Mouse (Mus musculus) kidney, embryonic 15.5 days (tissue): ENCODE measurements around the gene Hpdl. TPM values are rescaled to one million over a fixed set of nuclear protein-coding genes. Genes with fewer than 3 reads are reported as not detected.

Experiments used
- ATAC-seq: fragments of 200-750 bp; cut with Nextera tagmentation; replicated peaks from 2 replicates; pipeline ENCODE4 v1.8.0; 2017; ENCODE audit warnings: moderate TSS enrichment; ENCODE audit not compliant: low FRiP score
- H3K27ac ChIP-seq: fragments of 300-500 bp; sonication (generic); 2 replicates; pipeline ENCODE4 v1.5.1; 2015; ENCODE audit warnings: mild to moderate bottlenecking, inconsistent platforms
- H3K27me3 ChIP-seq: fragments of 300-500 bp; sonication (generic); 2 replicates; pipeline ENCODE4 v1.6.1; 2015; ENCODE audit warnings: inconsistent platforms
- H3K36me3 ChIP-seq: fragments of 300-500 bp; sonication (generic); 2 replicates; pipeline ENCODE4 v1.6.1; 2015; ENCODE audit warnings: inconsistent platforms
- H3K4me1 ChIP-seq: fragments of 300-500 bp; sonication (generic); 2 replicates; pipeline ENCODE4 v1.6.1; 2015; ENCODE audit warnings: inconsistent platforms
- H3K4me2 ChIP-seq: fragments of 300-500 bp; sonication (generic); 2 replicates; pipeline ENCODE4 v1.6.1; 2015; ENCODE audit warnings: moderate library complexity, mild to moderate bottlenecking, inconsistent platforms
- H3K4me3 ChIP-seq: fragments of 300-500 bp; sonication (generic); replicated peaks from 2 replicates; pipeline ENCODE4 v1.5.1; 2015; ENCODE audit warnings: mild to moderate bottlenecking, inconsistent platforms
- H3K9ac ChIP-seq: fragments of 300-500 bp; sonication (generic); 2 replicates; pipeline ENCODE4 v1.6.1; 2015; ENCODE audit warnings: mild to moderate bottlenecking, inconsistent platforms
- H3K9me3 ChIP-seq: fragments of 300-500 bp; sonication (generic); replicated peaks from 2 replicates; pipeline ENCODE4 v1.6.1; 2016; ENCODE audit warnings: inconsistent platforms
- WGBS: fragments of 180-500 bp; shearing (Covaris S2); methylation state at CpG from one replicate; pipeline ENCODE4 v1.1.7; 2015; ENCODE audit warnings: mixed read lengths; 5-methylcytosine and 5-hydroxymethylcytosine counted together
- polyA plus RNA-seq: library from polyadenylated mRNA; unstranded; fragments of >200 nt; fragmentation: Nextera tagmentation; extraction: Ambion mirVana; gene quantifications from 2 replicates; pipeline ENCODE4 v1.2.1, GENCODE M21; 2015

The Hpdl gene
- polyA plus RNA-seq, 1 experiment from 2014 or later = 1.6 TPM

- Histone ChIP-seq H3K4me2 (no peak overlapping the region), H3K27me3 (no peaks in the 10 kb centered on the region), H3K27ac (no peak overlapping the region), H3K36me3 (no peaks in the 10 kb centered on the region), H3K4me1 (peaks cover 28% of the 10 kb centered on the region), H3K9me3 (no peaks in the 10 kb centered on the region), H3K4me3 (no peak overlapping the region), H3K9ac (no peak overlapping the region)
- ATAC-seq = no peak
- WGBS = under 1% methylated on average over 4 of the region's 4 CpGs
Observed at GRCm38 (mm10) chr4:116827819-116828218, 6.3 kb upstream of the Hpdl start.

GRCm38 (mm10) chr4:116824541-116825004, 3.1 kb upstream of the Hpdl start:
- H3K27me3 ChIP-seq = peaks cover 13% of the 10 kb centered on the region
- no peaks in the 10 kb centered on the region for H3K9me3 ChIP-seq
- peak; percentile 13; the same call in 1 of the 2 replicates for ATAC-seq
- WGBS = under 1% methylated on average over 29 of the region's 29 CpGs
- peak overlapping the region; percentile 54 for H3K4me3 ChIP-seq
- no peaks in the 10 kb centered on the region for H3K36me3 ChIP-seq
- H3K9ac ChIP-seq = peak overlapping the region; percentile 56
- peak overlapping the region; percentile 73 for H3K4me2 ChIP-seq
- H3K4me1 ChIP-seq = peaks cover 25% of the 10 kb centered on the region
- H3K27ac ChIP-seq = peak overlapping the region; percentile 85

- H3K9ac ChIP-seq = peak overlapping the region; percentile 51
- H3K4me1 ChIP-seq = peaks cover 24% of the 10 kb centered on the region
- H3K36me3 ChIP-seq = peaks cover 17% of the 10 kb centered on the region
- H3K4me3 ChIP-seq = peak overlapping the region; percentile 52
- H3K27me3 ChIP-seq = peaks cover 13% of the 10 kb centered on the region
- H3K27ac ChIP-seq = no peak overlapping the region
- H3K4me2 ChIP-seq = peak overlapping the region; percentile 97
- peak; percentile 79 for ATAC-seq
- under 1% methylated on average over 51 of the region's 51 CpGs for WGBS
- no peaks in the 10 kb centered on the region for H3K9me3 ChIP-seq
Observed at GRCm38 (mm10) chr4:116820902-116821693, 409 bp downstream of the Hpdl start.

GRCm38 (mm10) chr4:116819968-116820901, 1.3 kb downstream of the Hpdl start:
- peaks cover 25% of the 10 kb centered on the region for H3K36me3 ChIP-seq
- no peaks in the 10 kb centered on the region for H3K9me3 ChIP-seq
- H3K4me1 ChIP-seq = peaks cover 22% of the 10 kb centered on the region
- H3K27me3 ChIP-seq = peaks cover 13% of the 10 kb centered on the region
- ATAC-seq = 0 out of 2 replicates have a peak, but pooled peaks have one; percentile 7
- H3K4me3 ChIP-seq = peak overlapping the region; percentile 52
- WGBS = 24% methylated on average over 32 of the region's 32 CpGs
- peak overlapping the region; percentile 51 for H3K9ac ChIP-seq
- H3K27ac ChIP-seq = no peak overlapping the region
- H3K4me2 ChIP-seq = peak overlapping the region; percentile 97

- Histone ChIP-seq H3K4me3 (no peak overlapping the region), H3K36me3 (peaks cover 25% of the 10 kb centered on the region), H3K27me3 (peaks cover 13% of the 10 kb centered on the region), H3K27ac (no peak overlapping the region), H3K4me2 (no peak overlapping the region), H3K4me1 (peaks cover 10% of the 10 kb centered on the region), H3K9me3 (no peaks in the 10 kb centered on the region), H3K9ac (no peak overlapping the region)
- ATAC-seq = no peak
- 96% methylated on average over 6 of the region's 6 CpGs for WGBS
Observed at GRCm38 (mm10) chr4:116817486-116817885, 4.0 kb downstream of the Hpdl start.

GRCm38 (mm10) chr4:116815276-116815675, 6.2 kb downstream of the Hpdl start:
- Histone ChIP-seq H3K4me2 (no peak overlapping the region), H3K27ac (no peak overlapping the region), H3K9me3 (no peaks in the 10 kb centered on the region), H3K9ac (no peak overlapping the region), H3K4me1 (peaks cover under 1% of the 10 kb centered on the region; the same call in 1 of the 2 replicates), H3K36me3 (peaks cover 25% of the 10 kb centered on the region), H3K4me3 (no peak overlapping the region), H3K27me3 (peaks cover 5% of the 10 kb centered on the region)
- 84% methylated on average over 5 of the region's 5 CpGs for WGBS
- ATAC-seq = no peak

GRCm38 (mm10) chr4:116811012-116811411, 10.5 kb downstream of the Hpdl start:
- WGBS = 67% methylated on average over 3 of the region's 3 CpGs
- no peak overlapping the region for H3K9ac ChIP-seq

GRCm38 (mm10) chr4:116807197-116808129, 14.0 kb downstream of the Hpdl start, which contains the start of the genes Toe1 and Mutyh:
TSS of gene Toe1 (minus strand) at chr4:116807640.
TSS of gene Mutyh (plus strand) at chr4:116807723.
- Histone ChIP-seq H3K4me3 (peak within 1 kb of the TSS; percentile 77), H3K27me3 (no peaks in the 10 kb centered on the region), H3K27ac (peak within 1 kb of the TSS; percentile 93), H3K4me2 (peak within 1 kb of the TSS; percentile 66), H3K36me3 (peaks cover 36% of the 10 kb centered on the region), H3K4me1 (peaks cover 12% of the 10 kb centered on the region), H3K9me3 (no peaks in the 10 kb centered on the region), H3K9ac (peak within 1 kb of the TSS; percentile 65)
- ATAC-seq = peak; percentile 99
- under 1% methylated on average over 58 of the region's 58 CpGs for WGBS

More at GRCm38 (mm10) chr4:116811012-116811411, 10.5 kb downstream of the Hpdl start:
- H3K27me3 ChIP-seq = no peaks in the 10 kb centered on the region
- peaks cover 8% of the 10 kb centered on the region; the same call in 1 of the 2 replicates for H3K36me3 ChIP-seq
- no peak overlapping the region for H3K27ac ChIP-seq
- no peak overlapping the region for H3K4me3 ChIP-seq
- H3K4me2 ChIP-seq = no peak overlapping the region
- ATAC-seq = no peak
- peaks cover 12% of the 10 kb centered on the region for H3K4me1 ChIP-seq
- H3K9me3 ChIP-seq = no peaks in the 10 kb centered on the region

- Histone ChIP-seq H3K9me3 (no peaks in the 10 kb centered on the region), H3K4me1 (no peaks in the 10 kb centered on the region), H3K27me3 (no peaks in the 10 kb centered on the region), H3K36me3 (peaks cover 38% of the 10 kb centered on the region), H3K4me2 (no peak overlapping the region), H3K4me3 (no peak overlapping the region), H3K27ac (no peak overlapping the region), H3K9ac (no peak overlapping the region)
- ATAC-seq = no peak
- 44% methylated on average over 5 of the region's 5 CpGs for WGBS
Observed at GRCm38 (mm10) chr4:116799901-116800300, 21.6 kb downstream of the Hpdl start.

GRCm38 (mm10) chr4:116796442-116797110, 24.9 kb downstream of the Hpdl start:
- WGBS = 56% methylated on average over 1 of the region's 1 CpGs

More at GRCm38 (mm10) chr4:116796442-116797110, 24.9 kb downstream of the Hpdl start:
- H3K36me3 ChIP-seq = peaks cover 4% of the 10 kb centered on the region; the same call in 1 of the 2 replicates
- no peak overlapping the region for H3K9ac ChIP-seq
- no peaks in the 10 kb centered on the region for H3K27me3 ChIP-seq
- no peaks in the 10 kb centered on the region for H3K9me3 ChIP-seq
- H3K4me3 ChIP-seq = no peak overlapping the region
- no peak overlapping the region for H3K27ac ChIP-seq
- no peak overlapping the region for H3K4me2 ChIP-seq
- no peak for ATAC-seq
- H3K4me1 ChIP-seq = no peaks in the 10 kb centered on the region
